Mouse (Mus musculus) NIH3T3 (cell line): ENCODE results near the gene Fbxw22.
"Not testable (repeated sequence)": the region's sequence is repeated elsewhere in the genome, so short reads cannot be mapped to it uniquely, and the experiment has no call there.

ENCODE experiments used
- DNase-seq: peaks from one replicate; pipeline ENCODE4 v3.0.0-alpha.2; 2012; ENCODE audit warnings: low read depth

The Fbxw22 gene

DNA sequence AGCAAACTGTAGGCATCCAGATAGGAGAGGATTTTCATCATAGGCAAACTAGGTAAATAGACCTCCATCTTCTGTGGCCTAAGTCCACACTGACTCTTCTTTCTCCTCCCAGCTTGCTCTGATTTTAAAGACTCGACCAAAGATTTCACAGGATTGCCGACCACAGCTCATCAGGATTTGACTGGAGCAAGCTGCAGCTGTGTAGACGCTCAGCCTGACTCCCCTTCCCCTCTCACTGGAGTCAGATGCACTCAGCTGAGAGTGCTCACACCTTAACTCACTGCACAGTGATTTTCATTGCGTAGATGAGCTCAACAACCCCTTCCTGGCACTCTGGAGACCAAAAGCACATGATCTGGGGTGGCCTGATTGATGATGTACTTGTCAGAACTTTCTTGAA lies at the start of gene Fbxw22:
Fbxw22 (minus strand) TSS at position 101 of the 400 bp plus-strand sequence.
- not testable (repeated sequence) for DNase-seq

DNA sequence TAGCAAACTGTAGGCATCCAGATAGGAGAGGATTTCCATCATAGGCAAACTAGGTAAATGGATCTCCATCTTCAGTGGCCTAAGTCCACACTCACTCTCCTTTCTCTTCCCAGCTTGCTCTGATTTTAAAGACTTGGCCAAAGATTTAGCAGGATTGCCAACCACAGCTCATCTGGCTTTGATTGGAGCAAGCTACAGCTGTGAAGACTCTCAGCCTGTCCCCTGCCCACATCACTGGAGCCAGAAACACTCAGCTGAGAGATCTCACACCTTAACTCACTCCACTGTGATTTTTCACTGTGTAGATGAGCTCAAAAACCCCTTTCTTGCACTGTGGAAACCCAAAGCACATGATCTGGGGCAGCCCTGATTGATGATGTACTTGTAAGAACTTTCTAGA lies 44.9 kb upstream of the Fbxw22 start, which contains the start of gene Fbxw16:
Fbxw16 (minus strand) TSS at position 101 of the 400 bp plus-strand sequence.
- DNase-seq: no peak

DNA sequence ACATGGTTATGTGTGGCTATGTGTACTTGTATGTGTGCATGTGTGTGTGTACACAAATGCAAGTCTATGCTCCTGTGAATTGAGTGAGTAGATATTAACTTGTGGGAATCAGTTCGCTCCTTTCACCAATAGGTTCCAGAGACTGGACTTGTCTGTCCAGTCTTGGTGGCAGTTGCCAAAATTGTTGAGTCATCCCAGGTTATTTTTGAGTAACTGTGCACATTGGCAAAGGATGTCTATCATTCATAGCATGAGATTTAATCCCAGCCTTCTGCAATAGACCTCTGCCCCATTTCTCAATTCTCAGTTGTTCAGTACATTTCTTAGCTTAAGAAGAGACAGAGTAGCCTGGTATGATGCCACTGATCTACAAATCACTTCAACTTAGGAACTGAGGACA lies 28.9 kb upstream of the Fbxw22 start:
- no peak for DNase-seq

DNA sequence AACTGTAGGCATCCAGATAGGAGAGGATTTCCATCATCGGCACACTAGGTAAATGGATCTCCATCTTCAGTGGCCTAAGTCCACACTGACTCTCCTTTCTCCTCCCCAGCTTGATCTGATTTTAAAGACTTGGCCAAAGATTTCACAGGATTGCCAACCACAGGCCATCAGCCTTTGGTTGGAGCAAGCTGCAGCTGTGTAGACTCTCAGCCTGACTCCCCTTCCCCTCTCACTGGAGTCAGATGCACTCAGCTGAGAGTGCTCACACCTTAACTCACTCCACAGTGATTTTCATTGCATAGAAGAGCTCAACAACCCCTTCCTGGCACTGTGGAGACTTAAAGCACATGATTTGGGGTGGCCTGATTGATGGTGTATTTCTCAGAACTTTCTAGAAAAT lies 64.5 kb downstream of the Fbxw22 start, which contains the start of gene Fbxw28:
Fbxw28 (minus strand) TSS at position 101 of the 400 bp plus-strand sequence.
- not testable (repeated sequence) for DNase-seq
